Mouse (Mus musculus): ENCODE data around the gene Tdo2. TPM values are rescaled to one million over a fixed set of nuclear protein-coding genes. Genes with fewer than 3 reads are reported as not detected.

The Tdo2 gene
- polyA plus RNA-seq, 1 experiment from 2014 or later: 3.1 TPM

- Histone ChIP-seq H3K9ac (no peak overlapping the region), H3K9me3 (ENCODE audit: low read depth, low read length) (no peaks in the 10 kb centered on the region), H3K27ac (ENCODE audit: low read depth) (no peak overlapping the region), H3K27me3 (ENCODE audit: insufficient read depth, low read length) (no peaks in the 10 kb centered on the region), H3K4me1 (ENCODE audit: insufficient read depth) (no peaks in the 10 kb centered on the region), H3K4me3 (ENCODE audit: low read depth, low read length) (no peak overlapping the region), H3K4me2 (no peak overlapping the region), H3K36me3 (ENCODE audit: insufficient read depth) (no peaks in the 10 kb centered on the region)
- 91% methylated on average over 7 of the region's 7 CpGs for whole genome bisulfite sequencing
- TF ChIP-seq CTCF (IDR thresholded peaks at IDR 0.05; ENCODE audit: low read depth): no peak
- ATAC-seq (ENCODE audit: insufficient read depth): no peak
- DNase-seq: no peak
These were observed 31.1 kb downstream of the Tdo2 start for GRCm38 (mm10) chr3:81944851-81945393.

GRCm38 (mm10) chr3:81943097-81943496, 32.9 kb downstream of the Tdo2 start:
- Histone ChIP-seq H3K36me3 (ENCODE audit: insufficient read depth) (no peaks in the 10 kb centered on the region), H3K4me2 (no peak overlapping the region), H3K4me1 (ENCODE audit: insufficient read depth) (no peaks in the 10 kb centered on the region), H3K27ac (ENCODE audit: low read depth) (no peak overlapping the region), H3K27me3 (ENCODE audit: insufficient read depth, low read length) (no peaks in the 10 kb centered on the region), H3K9ac (no peak overlapping the region), H3K4me3 (ENCODE audit: low read depth, low read length) (no peak overlapping the region), H3K9me3 (ENCODE audit: low read depth, low read length) (no peaks in the 10 kb centered on the region)
- DNase-seq (no peak), ATAC-seq (ENCODE audit: insufficient read depth) (no peak)
- 86% methylated on average over 3 of the region's 3 CpGs for WGBS
- no peak for TF ChIP-seq CTCF (IDR thresholded peaks at IDR 0.05; ENCODE audit: low read depth)

- Histone ChIP-seq H3K36me3 (ENCODE audit: insufficient read depth) (no peaks in the 10 kb centered on the region), H3K27ac (ENCODE audit: low read depth) (no peak overlapping the region), H3K4me2 (no peak overlapping the region), H3K27me3 (ENCODE audit: insufficient read depth, low read length) (no peaks in the 10 kb centered on the region), H3K4me3 (ENCODE audit: low read depth, low read length) (no peak overlapping the region), H3K9me3 (ENCODE audit: low read depth, low read length) (no peaks in the 10 kb centered on the region), H3K9ac (no peak overlapping the region), H3K4me1 (ENCODE audit: insufficient read depth) (no peaks in the 10 kb centered on the region)
- 80% methylated on average over 3 of the region's 3 CpGs for WGBS
- no peak for TF ChIP-seq CTCF (IDR thresholded peaks at IDR 0.05; ENCODE audit: low read depth)
- no peak for DNase-seq
- ATAC-seq (ENCODE audit: insufficient read depth): no peak
These were observed 33.7 kb downstream of the Tdo2 start for GRCm38 (mm10) chr3:81942341-81942740.

GRCm38 (mm10) chr3:81938924-81939323, 37.1 kb downstream of the Tdo2 start:
- Histone ChIP-seq H3K4me3 (ENCODE audit: low read depth, low read length) (no peak overlapping the region), H3K27ac (ENCODE audit: low read depth) (no peak overlapping the region), H3K27me3 (ENCODE audit: insufficient read depth, low read length) (no peaks in the 10 kb centered on the region), H3K36me3 (ENCODE audit: insufficient read depth) (no peaks in the 10 kb centered on the region), H3K4me2 (no peak overlapping the region), H3K9me3 (ENCODE audit: low read depth, low read length) (no peaks in the 10 kb centered on the region), H3K4me1 (ENCODE audit: insufficient read depth) (no peaks in the 10 kb centered on the region), H3K9ac (no peak overlapping the region)
- DNase-seq: peak; percentile 13
- ATAC-seq (ENCODE audit: insufficient read depth): no peak
- TF ChIP-seq CTCF (IDR thresholded peaks at IDR 0.05; ENCODE audit: low read depth): no peak
- WGBS: 31% methylated on average over 3 of the region's 3 CpGs

- ATAC-seq (ENCODE audit: insufficient read depth): no peak
- no peak for TF ChIP-seq CTCF (IDR thresholded peaks at IDR 0.05; ENCODE audit: low read depth)
- H3K4me2 ChIP-seq: peak overlapping the region; percentile 54
These were observed 42.7 kb downstream of the Tdo2 start for GRCm38 (mm10) chr3:81933348-81933747.

GRCm38 (mm10) chr3:81932141-81933101, 43.6 kb downstream of the Tdo2 start, which contains the start of gene Ctso:
Gene Ctso, plus strand, starts transcription at chr3:81932601.
- Histone ChIP-seq H3K27me3 (ENCODE audit: insufficient read depth, low read length) (no peaks in the 10 kb centered on the region), H3K9ac (peak within 1 kb of the TSS; percentile 85), H3K4me1 (ENCODE audit: insufficient read depth) (no peaks in the 10 kb centered on the region), H3K4me2 (peak within 1 kb of the TSS; percentile 54), H3K4me3 (ENCODE audit: low read depth, low read length) (peak within 1 kb of the TSS; percentile 79), H3K36me3 (ENCODE audit: insufficient read depth) (no peaks in the 10 kb centered on the region), H3K27ac (ENCODE audit: low read depth) (peak within 1 kb of the TSS; percentile 92), H3K9me3 (ENCODE audit: low read depth, low read length) (no peaks in the 10 kb centered on the region)
- DNase-seq (peak; percentile 95), ATAC-seq (ENCODE audit: insufficient read depth) (peak; percentile 94)
- WGBS: 10% methylated on average over 27 of the region's 27 CpGs
- peak; percentile 77 for TF ChIP-seq CTCF (IDR thresholded peaks at IDR 0.05; ENCODE audit: low read depth)

More at GRCm38 (mm10) chr3:81933348-81933747, 42.7 kb downstream of the Tdo2 start:
- Histone ChIP-seq H3K4me1 (ENCODE audit: insufficient read depth) (no peaks in the 10 kb centered on the region), H3K27me3 (ENCODE audit: insufficient read depth, low read length) (no peaks in the 10 kb centered on the region), H3K4me3 (ENCODE audit: low read depth, low read length) (no peak overlapping the region), H3K36me3 (ENCODE audit: insufficient read depth) (no peaks in the 10 kb centered on the region), H3K9ac (no peak overlapping the region), H3K27ac (ENCODE audit: low read depth) (no peak overlapping the region), H3K9me3 (ENCODE audit: low read depth, low read length) (no peaks in the 10 kb centered on the region)
- no peak for DNase-seq
- 82% methylated on average over 4 of the region's 4 CpGs for WGBS

GRCm38 (mm10) chr3:81931695-81932094, 44.3 kb downstream of the Tdo2 start:
- 70% methylated on average over 3 of the region's 3 CpGs for WGBS
- ATAC-seq (ENCODE audit: insufficient read depth): no peak

More at GRCm38 (mm10) chr3:81931695-81932094, 44.3 kb downstream of the Tdo2 start:
- no peaks in the 10 kb centered on the region for H3K27me3 ChIP-seq (ENCODE audit: insufficient read depth, low read length)
- TF ChIP-seq CTCF (IDR thresholded peaks at IDR 0.05; ENCODE audit: low read depth): no peak
- H3K36me3 ChIP-seq (ENCODE audit: insufficient read depth): no peaks in the 10 kb centered on the region
- H3K27ac ChIP-seq (ENCODE audit: low read depth): no peak overlapping the region
- H3K4me2 ChIP-seq: no peak overlapping the region
- no peaks in the 10 kb centered on the region for H3K4me1 ChIP-seq (ENCODE audit: insufficient read depth)
- no peak for DNase-seq
- H3K9ac ChIP-seq: no peak overlapping the region
- H3K9me3 ChIP-seq (ENCODE audit: low read depth, low read length): no peaks in the 10 kb centered on the region
- no peak overlapping the region for H3K4me3 ChIP-seq (ENCODE audit: low read depth, low read length)
